Mouse (Mus musculus): ENCODE results near the gene Inka2. TPM values are rescaled to one million over a fixed set of nuclear protein-coding genes. Genes with fewer than 3 reads are reported as not detected.
A peak's percentile ranks its signal among the peaks of the same experiment; 100 is the strongest.

The Inka2 gene
- polyA plus RNA-seq, 1 experiment from 2014 or later: 0.74 TPM

GRCm38 (mm10) chr3:105733538-105733937, 29.1 kb downstream of the Inka2 start:
- H3K36me3 ChIP-seq (ENCODE audit: control insufficient read depth, insufficient read depth, low read length): peaks cover 36% of the 10 kb centered on the region
- no peak overlapping the region for H3K4me2 ChIP-seq (ENCODE audit: low read length)
- H3K4me1 ChIP-seq (ENCODE audit: control insufficient read depth, insufficient read depth, low read length): no peaks in the 10 kb centered on the region
- H3K4me3 ChIP-seq (ENCODE audit: low read depth, low read length): no peak overlapping the region
- DNase-seq (ENCODE audit: low spot score) (no peak), ATAC-seq (no peak)
- no peak overlapping the region for H3K9ac ChIP-seq (ENCODE audit: low read length)
- no peaks in the 10 kb centered on the region for H3K27me3 ChIP-seq (replicated peaks; ENCODE audit: control insufficient read depth, insufficient read depth, low read length)
- no peak overlapping the region for H3K27ac ChIP-seq (ENCODE audit: low read depth, low read length)
- H3K9me3 ChIP-seq (replicated peaks; ENCODE audit: control insufficient read depth, low read length): no peaks in the 10 kb centered on the region
- WGBS: 82% methylated on average over 4 of the region's 4 CpGs

- DNase-seq (ENCODE audit: low spot score) (no peak), ATAC-seq (no peak)
- Histone ChIP-seq H3K4me1 (ENCODE audit: control insufficient read depth, insufficient read depth, low read length) (no peaks in the 10 kb centered on the region), H3K27ac (ENCODE audit: low read depth, low read length) (no peak overlapping the region), H3K9ac (ENCODE audit: low read length) (no peak overlapping the region), H3K36me3 (ENCODE audit: control insufficient read depth, insufficient read depth, low read length) (peaks cover 38% of the 10 kb centered on the region), H3K4me2 (ENCODE audit: low read length) (no peak overlapping the region), H3K9me3 (replicated peaks; ENCODE audit: control insufficient read depth, low read length) (no peaks in the 10 kb centered on the region), H3K27me3 (replicated peaks; ENCODE audit: control insufficient read depth, insufficient read depth, low read length) (no peaks in the 10 kb centered on the region), H3K4me3 (ENCODE audit: low read depth, low read length) (no peak overlapping the region)
Observed at GRCm38 (mm10) chr3:105735285-105735684, 30.9 kb downstream of the Inka2 start.

- Histone ChIP-seq H3K9me3 (replicated peaks; ENCODE audit: control insufficient read depth, low read length) (no peaks in the 10 kb centered on the region), H3K27ac (ENCODE audit: low read depth, low read length) (no peak overlapping the region), H3K4me3 (ENCODE audit: low read depth, low read length) (no peak overlapping the region), H3K4me2 (ENCODE audit: low read length) (no peak overlapping the region), H3K27me3 (replicated peaks; ENCODE audit: control insufficient read depth, insufficient read depth, low read length) (no peaks in the 10 kb centered on the region), H3K36me3 (ENCODE audit: control insufficient read depth, insufficient read depth, low read length) (peaks cover 32% of the 10 kb centered on the region), H3K4me1 (ENCODE audit: control insufficient read depth, insufficient read depth, low read length) (no peaks in the 10 kb centered on the region), H3K9ac (ENCODE audit: low read length) (no peak overlapping the region)
- DNase-seq (ENCODE audit: low spot score) (no peak), ATAC-seq (no peak)
- 85% methylated on average over 1 of the region's 1 CpGs for WGBS
Observed at GRCm38 (mm10) chr3:105736148-105736547, 31.7 kb downstream of the Inka2 start.

DNA sequence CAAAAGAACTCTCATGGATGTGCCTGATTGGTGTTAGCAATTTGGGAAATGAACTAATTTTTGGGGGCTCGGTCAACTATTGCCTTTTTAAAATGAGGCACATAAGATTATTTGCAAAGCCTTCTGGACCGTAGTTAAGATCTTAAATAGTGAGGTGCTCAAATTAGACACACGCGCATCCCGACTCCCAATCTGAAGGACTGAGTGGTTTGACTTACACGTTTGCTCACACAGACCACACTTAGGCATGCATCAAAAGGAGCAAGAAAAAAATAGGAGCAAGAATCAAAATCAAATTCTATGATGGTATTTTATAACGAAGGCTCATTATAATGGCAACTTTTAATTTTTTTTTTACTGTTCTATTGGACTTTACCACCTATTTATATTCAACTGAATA, 32.7 kb downstream of the Inka2 start:
- Histone ChIP-seq H3K4me3 (ENCODE audit: low read depth, low read length) (no peak overlapping the region), H3K36me3 (ENCODE audit: control insufficient read depth, insufficient read depth, low read length) (peaks cover 32% of the 10 kb centered on the region), H3K9ac (ENCODE audit: low read length) (no peak overlapping the region), H3K4me2 (ENCODE audit: low read length) (no peak overlapping the region), H3K27ac (ENCODE audit: low read depth, low read length) (no peak overlapping the region), H3K4me1 (ENCODE audit: control insufficient read depth, insufficient read depth, low read length) (no peaks in the 10 kb centered on the region), H3K27me3 (replicated peaks; ENCODE audit: control insufficient read depth, insufficient read depth, low read length) (no peaks in the 10 kb centered on the region), H3K9me3 (replicated peaks; ENCODE audit: control insufficient read depth, low read length) (no peaks in the 10 kb centered on the region)
- ATAC-seq (no peak), DNase-seq (ENCODE audit: low spot score) (no peak)
- WGBS: 88% methylated on average over 7 of the region's 7 CpGs

- H3K4me1 ChIP-seq (ENCODE audit: control insufficient read depth, insufficient read depth, low read length): no peaks in the 10 kb centered on the region
- H3K4me3 ChIP-seq (ENCODE audit: low read depth, low read length): no peak overlapping the region
- ATAC-seq (no peak), DNase-seq (ENCODE audit: low spot score) (no peak)
- WGBS: 91% methylated on average over 3 of the region's 3 CpGs
- H3K4me2 ChIP-seq (ENCODE audit: low read length): no peak overlapping the region
- H3K9ac ChIP-seq (ENCODE audit: low read length): no peak overlapping the region
- H3K27me3 ChIP-seq (replicated peaks; ENCODE audit: control insufficient read depth, insufficient read depth, low read length): no peaks in the 10 kb centered on the region
- no peak overlapping the region for H3K27ac ChIP-seq (ENCODE audit: low read depth, low read length)
- H3K9me3 ChIP-seq (replicated peaks; ENCODE audit: control insufficient read depth, low read length): no peaks in the 10 kb centered on the region
- peaks cover 32% of the 10 kb centered on the region for H3K36me3 ChIP-seq (ENCODE audit: control insufficient read depth, insufficient read depth, low read length)
Observed at GRCm38 (mm10) chr3:105737666-105738065, 33.3 kb downstream of the Inka2 start.

GRCm38 (mm10) chr3:105746542-105746941, 42.1 kb downstream of the Inka2 start:
- 91% methylated on average over 2 of the region's 2 CpGs for WGBS

GRCm38 (mm10) chr3:105750810-105751209, 46.4 kb downstream of the Inka2 start:
- Histone ChIP-seq H3K4me1 (ENCODE audit: control insufficient read depth, insufficient read depth, low read length) (no peaks in the 10 kb centered on the region), H3K4me2 (ENCODE audit: low read length) (no peak overlapping the region), H3K4me3 (ENCODE audit: low read depth, low read length) (no peak overlapping the region), H3K9me3 (replicated peaks; ENCODE audit: control insufficient read depth, low read length) (no peaks in the 10 kb centered on the region), H3K9ac (ENCODE audit: low read length) (no peak overlapping the region), H3K27ac (ENCODE audit: low read depth, low read length) (no peak overlapping the region), H3K36me3 (ENCODE audit: control insufficient read depth, insufficient read depth, low read length) (no peaks in the 10 kb centered on the region), H3K27me3 (replicated peaks; ENCODE audit: control insufficient read depth, insufficient read depth, low read length) (no peaks in the 10 kb centered on the region)
- WGBS: 96% methylated on average over 2 of the region's 2 CpGs
- DNase-seq (ENCODE audit: low spot score) (no peak), ATAC-seq (no peak)

More at GRCm38 (mm10) chr3:105746542-105746941, 42.1 kb downstream of the Inka2 start:
- Histone ChIP-seq H3K36me3 (ENCODE audit: control insufficient read depth, insufficient read depth, low read length) (0 out of 2 replicates have a peak, but pooled peaks cover 3% of the 10 kb centered on the region), H3K27ac (ENCODE audit: low read depth, low read length) (no peak overlapping the region), H3K4me2 (ENCODE audit: low read length) (no peak overlapping the region), H3K9ac (ENCODE audit: low read length) (no peak overlapping the region), H3K27me3 (replicated peaks; ENCODE audit: control insufficient read depth, insufficient read depth, low read length) (no peaks in the 10 kb centered on the region), H3K9me3 (replicated peaks; ENCODE audit: control insufficient read depth, low read length) (no peaks in the 10 kb centered on the region), H3K4me3 (ENCODE audit: low read depth, low read length) (no peak overlapping the region), H3K4me1 (ENCODE audit: control insufficient read depth, insufficient read depth, low read length) (no peaks in the 10 kb centered on the region)
- ATAC-seq (no peak), DNase-seq (ENCODE audit: low spot score) (no peak)

DNA sequence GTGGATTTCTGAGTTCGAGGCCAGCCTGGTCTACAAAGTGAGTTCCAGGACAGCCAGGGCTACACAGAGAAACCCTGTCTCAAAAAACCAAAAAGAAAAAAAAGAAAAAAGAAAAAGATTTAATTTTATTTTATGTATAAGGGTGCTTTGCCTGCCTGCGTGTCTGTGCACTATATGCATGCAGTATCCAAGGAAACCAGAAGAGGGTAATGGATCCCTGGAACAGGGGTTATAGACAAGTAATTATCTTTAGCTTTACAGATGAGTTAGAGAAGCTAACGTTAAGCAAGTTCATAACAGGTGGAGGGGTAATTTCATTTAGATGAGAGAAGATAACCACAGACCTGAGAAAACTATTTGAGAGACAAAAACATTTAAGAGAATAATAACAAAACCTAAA, 49.8 kb downstream of the Inka2 start:
- no peak for ATAC-seq
- no peaks in the 10 kb centered on the region for H3K27me3 ChIP-seq (replicated peaks; ENCODE audit: control insufficient read depth, insufficient read depth, low read length)

DNA sequence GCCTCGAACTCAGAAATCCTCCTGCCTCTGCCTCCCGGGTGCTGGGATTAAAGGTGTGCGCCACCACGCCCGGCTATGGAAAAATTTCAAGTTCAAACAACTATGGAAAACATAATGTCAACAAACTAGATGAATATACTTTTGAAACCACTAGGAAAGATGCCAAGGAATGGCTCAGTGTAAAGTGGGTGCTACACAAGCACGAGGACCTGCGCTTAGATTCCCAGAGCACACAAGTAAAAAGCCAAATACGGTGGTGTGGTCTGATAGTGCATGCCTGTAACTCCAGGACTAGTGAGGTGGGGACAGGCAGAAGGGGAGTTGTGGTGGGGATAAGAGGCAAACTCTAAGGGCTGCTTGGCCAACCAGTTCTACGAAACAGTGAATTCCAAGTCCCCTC, 50.7 kb downstream of the Inka2 start:
- Histone ChIP-seq H3K4me3 (ENCODE audit: low read depth, low read length) (no peak overlapping the region), H3K36me3 (ENCODE audit: control insufficient read depth, insufficient read depth, low read length) (no peaks in the 10 kb centered on the region), H3K4me2 (ENCODE audit: low read length) (no peak overlapping the region), H3K9ac (ENCODE audit: low read length) (no peak overlapping the region), H3K9me3 (replicated peaks; ENCODE audit: control insufficient read depth, low read length) (no peaks in the 10 kb centered on the region), H3K27me3 (replicated peaks; ENCODE audit: control insufficient read depth, insufficient read depth, low read length) (no peaks in the 10 kb centered on the region), H3K27ac (ENCODE audit: low read depth, low read length) (no peak overlapping the region), H3K4me1 (ENCODE audit: control insufficient read depth, insufficient read depth, low read length) (no peaks in the 10 kb centered on the region)
- DNase-seq (ENCODE audit: low spot score) (no peak), ATAC-seq (no peak)
- 96% methylated on average over 9 of the region's 9 CpGs for WGBS

More for the DNA sequence above, 49.8 kb downstream of the Inka2 start:
- no peak overlapping the region for H3K4me2 ChIP-seq (ENCODE audit: low read length)
- H3K4me1 ChIP-seq (ENCODE audit: control insufficient read depth, insufficient read depth, low read length): no peaks in the 10 kb centered on the region
- H3K9ac ChIP-seq (ENCODE audit: low read length): no peak overlapping the region
- H3K4me3 ChIP-seq (ENCODE audit: low read depth, low read length): no peak overlapping the region
- WGBS: 75% methylated on average over 2 of the region's 3 CpGs
- no peak overlapping the region for H3K27ac ChIP-seq (ENCODE audit: low read depth, low read length)
- peak; percentile 3 for DNase-seq (ENCODE audit: low spot score)
- H3K36me3 ChIP-seq (ENCODE audit: control insufficient read depth, insufficient read depth, low read length): no peaks in the 10 kb centered on the region
- H3K9me3 ChIP-seq (replicated peaks; ENCODE audit: control insufficient read depth, low read length): no peaks in the 10 kb centered on the region
